Mouse (Mus musculus): ENCODE data around the gene Pdgfra. TPM values are rescaled to one million over a fixed set of nuclear protein-coding genes. Genes with fewer than 3 reads are reported as not detected.

Pdgfra gene
- polyA plus RNA-seq, 1 experiment from 2014 or later = 12.0 TPM

GRCm38 (mm10) chr5:75222491-75223265 lies 70.6 kb downstream of the Pdgfra start:
- Histone ChIP-seq H3K4me2 (replicated peaks; ENCODE audit: low read depth) (no peak overlapping the region), H3K4me1 (replicated peaks; ENCODE audit: control insufficient read depth, insufficient read depth, low read length) (no peaks in the 10 kb centered on the region), H3K9ac (ENCODE audit: low read depth, low read length) (no peak overlapping the region), H3K27ac (ENCODE audit: low read depth, low read length) (no peak overlapping the region), H3K4me3 (ENCODE audit: low read depth, low read length) (no peak overlapping the region), H3K36me3 (ENCODE audit: control insufficient read depth, insufficient read depth) (no peaks in the 10 kb centered on the region), H3K9me3 (ENCODE audit: control insufficient read depth) (no peaks in the 10 kb centered on the region), H3K27me3 (replicated peaks; ENCODE audit: control insufficient read depth, insufficient read depth, low read length) (no peaks in the 10 kb centered on the region)
- 76% methylated on average over 10 of the region's 10 CpGs for WGBS
- no peak for ATAC-seq
- no peak for TF ChIP-seq CTCF (IDR thresholded peaks at IDR 0.05; ENCODE audit: low read depth)

GRCm38 (mm10) chr5:75238363-75238762 lies 86.3 kb downstream of the Pdgfra start:
- ATAC-seq = no peak
- WGBS = 44% methylated on average over 2 of the region's 2 CpGs
- peak; percentile 56 for TF ChIP-seq CTCF (IDR thresholded peaks at IDR 0.05; ENCODE audit: low read depth)
- H3K4me1 ChIP-seq (replicated peaks; ENCODE audit: control insufficient read depth, insufficient read depth, low read length) = no peaks in the 10 kb centered on the region
- no peak overlapping the region for H3K27ac ChIP-seq (ENCODE audit: low read depth, low read length)
- no peak overlapping the region for H3K4me3 ChIP-seq (ENCODE audit: low read depth, low read length)
- no peak overlapping the region for H3K4me2 ChIP-seq (replicated peaks; ENCODE audit: low read depth)
- no peaks in the 10 kb centered on the region for H3K36me3 ChIP-seq (ENCODE audit: control insufficient read depth, insufficient read depth)
- H3K9ac ChIP-seq (ENCODE audit: low read depth, low read length) = no peak overlapping the region
- no peaks in the 10 kb centered on the region for H3K27me3 ChIP-seq (replicated peaks; ENCODE audit: control insufficient read depth, insufficient read depth, low read length)
- H3K9me3 ChIP-seq (ENCODE audit: control insufficient read depth) = no peaks in the 10 kb centered on the region

- no peak for ATAC-seq
- H3K9ac ChIP-seq (ENCODE audit: low read depth, low read length) = no peak overlapping the region
- no peak for TF ChIP-seq CTCF (IDR thresholded peaks at IDR 0.05; ENCODE audit: low read depth)
- 76% methylated on average over 15 of the region's 15 CpGs for WGBS
- H3K27me3 ChIP-seq (replicated peaks; ENCODE audit: control insufficient read depth, insufficient read depth, low read length) = no peaks in the 10 kb centered on the region
- H3K9me3 ChIP-seq (ENCODE audit: control insufficient read depth) = no peaks in the 10 kb centered on the region
- no peak overlapping the region for H3K27ac ChIP-seq (ENCODE audit: low read depth, low read length)
- no peak overlapping the region for H3K4me2 ChIP-seq (replicated peaks; ENCODE audit: low read depth)
- H3K4me1 ChIP-seq (replicated peaks; ENCODE audit: control insufficient read depth, insufficient read depth, low read length) = no peaks in the 10 kb centered on the region
- no peak overlapping the region for H3K4me3 ChIP-seq (ENCODE audit: low read depth, low read length)
- H3K36me3 ChIP-seq (ENCODE audit: control insufficient read depth, insufficient read depth) = no peaks in the 10 kb centered on the region
These were observed 87.1 kb downstream of the Pdgfra start for GRCm38 (mm10) chr5:75238928-75239777.

- no peaks in the 10 kb centered on the region for H3K36me3 ChIP-seq (ENCODE audit: control insufficient read depth, insufficient read depth)
- H3K27me3 ChIP-seq (replicated peaks; ENCODE audit: control insufficient read depth, insufficient read depth, low read length) = no peaks in the 10 kb centered on the region
- no peak for ATAC-seq
- no peak overlapping the region for H3K27ac ChIP-seq (ENCODE audit: low read depth, low read length)
- H3K9ac ChIP-seq (ENCODE audit: low read depth, low read length) = no peak overlapping the region
- H3K9me3 ChIP-seq (ENCODE audit: control insufficient read depth) = no peaks in the 10 kb centered on the region
- no peak for TF ChIP-seq CTCF (IDR thresholded peaks at IDR 0.05; ENCODE audit: low read depth)
- H3K4me2 ChIP-seq (replicated peaks; ENCODE audit: low read depth) = no peak overlapping the region
- 58% methylated on average over 25 of the region's 25 CpGs for WGBS
- H3K4me3 ChIP-seq (ENCODE audit: low read depth, low read length) = no peak overlapping the region
- no peaks in the 10 kb centered on the region for H3K4me1 ChIP-seq (replicated peaks; ENCODE audit: control insufficient read depth, insufficient read depth, low read length)
These were observed 95.1 kb downstream of the Pdgfra start for GRCm38 (mm10) chr5:75247070-75247740.

Small RNAs within 50 kb of the gene (microRNA-seq; reads per million reads assigned to microRNA genes)
- 1.6 reads per million for gene Mir7025

Other genes with a start within 250 kb of the Pdgfra start
- gene Chic2, start 107.5 kb upstream of the Pdgfra start, polyA plus RNA-seq (2015; fragmentation: Nextera tagmentation; extraction: Ambion mirVana) = 30.7 and 34.7 TPM in 2 replicates
- gene Gsx2, start 76.7 kb upstream of the Pdgfra start, polyA plus RNA-seq (2015; fragmentation: Nextera tagmentation; extraction: Ambion mirVana) = not detected in 2 replicates